Mouse (Mus musculus): ENCODE results near the gene Ccdc155. TPM values are rescaled to one million over a fixed set of nuclear protein-coding genes. Genes with fewer than 3 reads are reported as not detected.
"Not testable (repeated sequence)": the region's sequence is repeated elsewhere in the genome, so short reads cannot be mapped to it uniquely, and the experiment has no call there.

Gene Ccdc155
- polyA plus RNA-seq, 1 experiment from 2014 or later = not detected

- Histone ChIP-seq H3K27me3 (ENCODE audit: control insufficient read depth, insufficient read depth, low read depth, low read length) (peaks cover 72% of the 10 kb centered on the region), H3K9ac (ENCODE audit: low read depth, low read length) (no peak overlapping the region), H3K4me2 (ENCODE audit: low read depth, low read length) (no peak overlapping the region), H3K4me1 (ENCODE audit: control insufficient read depth, low read depth, low read length) (no peaks in the 10 kb centered on the region), H3K27ac (ENCODE audit: low read length) (no peak overlapping the region), H3K9me3 (replicated peaks; ENCODE audit: control insufficient read depth, low read length) (no peaks in the 10 kb centered on the region; the same call in 1 of the 2 replicates), H3K4me3 (ENCODE audit: low read depth, low read length) (no peak overlapping the region), H3K36me3 (ENCODE audit: control insufficient read depth, insufficient read depth) (no peaks in the 10 kb centered on the region)
- WGBS (ENCODE audit: insufficient replicate concordance) = 3% methylated on average over 23 of the region's 23 CpGs
- no peak for ATAC-seq (ENCODE audit: low read depth)
Measured at GRCm38 (mm10) chr7:45175929-45176328, 28.8 kb downstream of the Ccdc155 start.

DNA sequence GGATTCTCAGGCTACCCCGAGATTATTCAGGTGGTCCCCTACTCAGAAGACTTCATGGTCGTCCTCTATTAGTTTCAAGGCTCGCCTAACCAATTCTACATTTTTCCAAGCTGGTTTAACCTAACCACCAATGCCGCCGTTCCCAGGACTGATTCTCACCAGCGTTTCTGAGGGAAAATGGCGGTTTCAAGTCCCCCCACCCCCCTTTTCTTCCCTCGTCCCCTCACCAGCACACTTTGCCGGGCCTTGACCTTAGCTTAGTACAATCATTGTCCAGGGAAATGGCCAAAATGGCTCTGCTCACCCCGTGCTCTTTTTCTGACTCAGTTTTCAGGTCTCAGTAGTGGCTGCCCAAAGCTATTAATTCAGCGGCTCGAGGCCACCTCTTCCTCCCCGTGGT lies 29.3 kb downstream of the Ccdc155 start:
- no peak overlapping the region for H3K9ac ChIP-seq (ENCODE audit: low read depth, low read length)
- H3K36me3 ChIP-seq (ENCODE audit: control insufficient read depth, insufficient read depth) = no peaks in the 10 kb centered on the region
- no peak overlapping the region for H3K4me2 ChIP-seq (ENCODE audit: low read depth, low read length)
- WGBS (ENCODE audit: insufficient replicate concordance) = 1% methylated on average over 13 of the region's 13 CpGs
- H3K4me3 ChIP-seq (ENCODE audit: low read depth, low read length) = no peak overlapping the region
- peaks cover 70% of the 10 kb centered on the region for H3K27me3 ChIP-seq (ENCODE audit: control insufficient read depth, insufficient read depth, low read depth, low read length)
- H3K27ac ChIP-seq (ENCODE audit: low read length) = no peak overlapping the region
- H3K4me1 ChIP-seq (ENCODE audit: control insufficient read depth, low read depth, low read length) = no peaks in the 10 kb centered on the region
- ATAC-seq (ENCODE audit: low read depth) = no peak
- no peaks in the 10 kb centered on the region; the same call in 1 of the 2 replicates for H3K9me3 ChIP-seq (replicated peaks; ENCODE audit: control insufficient read depth, low read length)

GRCm38 (mm10) chr7:45174567-45175280 lies 30.0 kb downstream of the Ccdc155 start:
- no peak overlapping the region for H3K4me2 ChIP-seq (ENCODE audit: low read depth, low read length)
- WGBS (ENCODE audit: insufficient replicate concordance) = 4% methylated on average over 29 of the region's 29 CpGs
- no peak overlapping the region for H3K27ac ChIP-seq (ENCODE audit: low read length)
- no peaks in the 10 kb centered on the region for H3K4me1 ChIP-seq (ENCODE audit: control insufficient read depth, low read depth, low read length)
- H3K36me3 ChIP-seq (ENCODE audit: control insufficient read depth, insufficient read depth) = no peaks in the 10 kb centered on the region
- H3K27me3 ChIP-seq (ENCODE audit: control insufficient read depth, insufficient read depth, low read depth, low read length) = peaks cover 63% of the 10 kb centered on the region
- no peak overlapping the region for H3K9ac ChIP-seq (ENCODE audit: low read depth, low read length)
- H3K9me3 ChIP-seq (replicated peaks; ENCODE audit: control insufficient read depth, low read length) = peaks cover under 1% of the 10 kb centered on the region
- no peak overlapping the region for H3K4me3 ChIP-seq (ENCODE audit: low read depth, low read length)
- ATAC-seq (ENCODE audit: low read depth) = no peak

- 67% methylated on average over 1 of the region's 1 CpGs for WGBS (ENCODE audit: insufficient replicate concordance)
- peaks cover 61% of the 10 kb centered on the region for H3K27me3 ChIP-seq (ENCODE audit: control insufficient read depth, insufficient read depth, low read depth, low read length)
- not testable (repeated sequence) for H3K4me3 ChIP-seq (ENCODE audit: low read depth, low read length); ATAC-seq (ENCODE audit: low read depth); H3K27ac ChIP-seq (ENCODE audit: low read length); H3K4me1 ChIP-seq (ENCODE audit: control insufficient read depth, low read depth, low read length); H3K9me3 ChIP-seq (replicated peaks; ENCODE audit: control insufficient read depth, low read length); H3K9ac ChIP-seq (ENCODE audit: low read depth, low read length); H3K4me2 ChIP-seq (ENCODE audit: low read depth, low read length); H3K36me3 ChIP-seq (ENCODE audit: control insufficient read depth, insufficient read depth)
Measured at GRCm38 (mm10) chr7:45173772-45174171, 30.9 kb downstream of the Ccdc155 start.

GRCm38 (mm10) chr7:45172974-45173373 lies 31.7 kb downstream of the Ccdc155 start:
- H3K4me1 ChIP-seq (ENCODE audit: control insufficient read depth, low read depth, low read length) = no peaks in the 10 kb centered on the region
- no peak overlapping the region for H3K4me3 ChIP-seq (ENCODE audit: low read depth, low read length)
- WGBS (ENCODE audit: insufficient replicate concordance) = 46% methylated on average over 7 of the region's 7 CpGs
- no peak overlapping the region for H3K27ac ChIP-seq (ENCODE audit: low read length)
- no peak overlapping the region for H3K9ac ChIP-seq (ENCODE audit: low read depth, low read length)
- H3K36me3 ChIP-seq (ENCODE audit: control insufficient read depth, insufficient read depth) = no peaks in the 10 kb centered on the region
- ATAC-seq (ENCODE audit: low read depth) = no peak
- H3K4me2 ChIP-seq (ENCODE audit: low read depth, low read length) = no peak overlapping the region
- H3K27me3 ChIP-seq (ENCODE audit: control insufficient read depth, insufficient read depth, low read depth, low read length) = peaks cover 61% of the 10 kb centered on the region
- H3K9me3 ChIP-seq (replicated peaks; ENCODE audit: control insufficient read depth, low read length) = peaks cover 6% of the 10 kb centered on the region

DNA sequence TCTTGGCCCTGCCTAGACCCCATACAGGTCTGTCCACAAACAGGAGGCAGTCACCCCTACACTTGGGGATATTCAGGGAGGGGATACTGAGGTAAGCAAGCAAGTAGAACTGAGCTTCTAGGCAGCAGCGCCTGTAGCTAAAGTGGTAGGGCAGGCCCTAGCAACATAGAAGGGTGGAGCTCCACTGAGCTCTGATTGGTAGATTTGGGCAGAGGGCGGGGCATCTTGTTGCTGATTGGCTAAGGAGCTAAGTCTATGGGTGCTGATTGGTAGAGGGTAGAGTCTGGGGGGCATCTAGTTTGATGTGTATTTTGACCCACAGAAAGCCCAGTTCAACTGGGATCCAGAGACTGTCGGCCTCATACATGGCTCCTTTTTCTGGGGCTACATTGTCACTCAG lies 35.2 kb downstream of the Ccdc155 start:
- Histone ChIP-seq H3K9me3 (replicated peaks; ENCODE audit: control insufficient read depth, low read length) (peaks cover 6% of the 10 kb centered on the region), H3K36me3 (ENCODE audit: control insufficient read depth, insufficient read depth) (no peaks in the 10 kb centered on the region), H3K4me3 (ENCODE audit: low read depth, low read length) (no peak overlapping the region), H3K9ac (ENCODE audit: low read depth, low read length) (no peak overlapping the region), H3K27ac (ENCODE audit: low read length) (no peak overlapping the region), H3K4me1 (ENCODE audit: control insufficient read depth, low read depth, low read length) (no peaks in the 10 kb centered on the region), H3K27me3 (ENCODE audit: control insufficient read depth, insufficient read depth, low read depth, low read length) (peaks cover 61% of the 10 kb centered on the region), H3K4me2 (ENCODE audit: low read depth, low read length) (no peak overlapping the region)
- no peak for ATAC-seq (ENCODE audit: low read depth)
- WGBS (ENCODE audit: insufficient replicate concordance) = 68% methylated on average over 3 of the region's 3 CpGs

DNA sequence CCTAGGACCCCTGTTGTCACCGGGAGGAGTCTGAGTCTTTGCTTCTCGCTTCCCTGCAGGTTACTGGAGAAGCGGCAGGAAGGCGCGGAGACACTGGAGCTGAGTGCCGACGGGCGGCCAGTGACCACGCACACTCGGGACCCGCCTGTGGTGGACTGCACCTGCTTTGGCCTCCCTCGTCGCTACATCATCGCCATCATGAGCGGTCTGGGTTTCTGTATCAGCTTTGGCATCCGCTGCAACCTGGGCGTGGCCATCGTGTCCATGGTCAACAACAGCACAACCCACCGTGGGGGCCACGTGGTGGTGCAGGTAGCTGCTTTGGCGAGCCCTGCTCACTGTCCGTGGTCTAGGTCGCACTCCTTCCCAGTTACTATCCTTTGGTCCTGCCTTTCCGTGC lies 36.0 kb downstream of the Ccdc155 start:
- Histone ChIP-seq H3K36me3 (ENCODE audit: control insufficient read depth, insufficient read depth) (no peaks in the 10 kb centered on the region), H3K27me3 (ENCODE audit: control insufficient read depth, insufficient read depth, low read depth, low read length) (peaks cover 62% of the 10 kb centered on the region), H3K27ac (ENCODE audit: low read length) (no peak overlapping the region), H3K4me2 (ENCODE audit: low read depth, low read length) (no peak overlapping the region), H3K4me1 (ENCODE audit: control insufficient read depth, low read depth, low read length) (peaks cover 3% of the 10 kb centered on the region), H3K4me3 (ENCODE audit: low read depth, low read length) (no peak overlapping the region), H3K9me3 (replicated peaks; ENCODE audit: control insufficient read depth, low read length) (peaks cover 6% of the 10 kb centered on the region), H3K9ac (ENCODE audit: low read depth, low read length) (no peak overlapping the region)
- 8% methylated on average over 24 of the region's 24 CpGs for WGBS (ENCODE audit: insufficient replicate concordance)
- no peak for ATAC-seq (ENCODE audit: low read depth)

DNA sequence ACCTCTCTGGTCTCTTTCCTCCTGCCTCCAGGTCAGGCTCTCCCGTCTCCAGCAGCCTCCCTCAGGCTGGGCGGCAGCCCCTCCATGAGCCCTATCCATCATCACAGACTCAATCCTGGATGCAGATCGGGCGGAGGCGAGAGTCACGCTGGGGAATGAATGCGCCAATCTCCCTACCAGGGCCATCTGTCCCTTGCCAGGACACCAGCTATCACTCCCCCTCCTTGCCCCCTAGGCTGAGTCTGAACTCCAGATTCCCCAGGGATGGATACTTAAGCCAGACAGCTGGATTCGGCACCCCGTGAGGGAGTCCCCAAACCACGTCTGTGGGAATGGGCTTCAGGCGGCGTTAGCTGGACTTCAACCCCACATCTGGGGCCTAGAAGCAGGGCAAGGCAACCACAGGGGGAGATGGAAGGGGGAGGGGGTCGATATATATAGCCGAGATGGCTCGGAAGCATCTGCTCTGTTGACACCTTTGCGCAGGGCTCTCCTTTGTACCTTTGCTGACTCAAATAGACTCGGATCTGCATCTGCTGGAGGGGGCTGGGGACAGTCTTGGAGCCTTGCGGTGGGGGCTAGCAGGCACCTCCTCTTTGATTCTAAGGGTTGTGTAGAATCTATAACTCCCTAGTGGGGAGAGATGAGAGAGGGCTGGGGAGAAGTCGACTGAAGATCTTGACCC lies 36.8 kb downstream of the Ccdc155 start:
- peaks cover 6% of the 10 kb centered on the region for H3K9me3 ChIP-seq (replicated peaks; ENCODE audit: control insufficient read depth, low read length)
- WGBS (ENCODE audit: insufficient replicate concordance) = 5% methylated on average over 19 of the region's 19 CpGs
- no peaks in the 10 kb centered on the region for H3K36me3 ChIP-seq (ENCODE audit: control insufficient read depth, insufficient read depth)
- no peak overlapping the region for H3K27ac ChIP-seq (ENCODE audit: low read length)
- no peak overlapping the region for H3K4me3 ChIP-seq (ENCODE audit: low read depth, low read length)
- H3K27me3 ChIP-seq (ENCODE audit: control insufficient read depth, insufficient read depth, low read depth, low read length) = peaks cover 69% of the 10 kb centered on the region
- no peak for ATAC-seq (ENCODE audit: low read depth)
- no peak overlapping the region for H3K4me2 ChIP-seq (ENCODE audit: low read depth, low read length)
- H3K4me1 ChIP-seq (ENCODE audit: control insufficient read depth, low read depth, low read length) = peaks cover 5% of the 10 kb centered on the region
- no peak overlapping the region for H3K9ac ChIP-seq (ENCODE audit: low read depth, low read length)

DNA sequence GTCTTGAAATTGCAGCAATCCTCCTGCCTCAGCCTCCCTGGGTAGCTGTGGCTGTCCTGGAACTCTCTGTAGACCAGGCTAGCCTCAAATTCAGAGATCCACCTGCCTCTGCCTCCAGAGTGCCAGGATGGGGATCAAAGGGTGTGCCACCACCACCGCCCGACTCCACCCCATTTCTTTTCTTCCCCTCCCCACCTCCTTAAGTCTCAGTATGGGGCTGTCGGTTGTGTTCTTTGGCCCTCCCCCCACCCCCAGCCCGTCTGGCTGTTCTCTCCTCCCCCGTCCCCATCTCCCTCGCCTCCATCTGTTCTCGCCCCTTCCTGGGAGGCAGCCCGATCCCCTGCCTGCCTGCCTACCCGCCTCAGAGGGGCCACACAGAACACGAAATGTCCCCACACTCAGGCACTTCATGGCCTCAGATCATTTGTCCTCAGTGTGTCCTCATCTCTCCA lies 37.7 kb downstream of the Ccdc155 start:
- no peaks in the 10 kb centered on the region for H3K36me3 ChIP-seq (ENCODE audit: control insufficient read depth, insufficient read depth)
- no peak overlapping the region for H3K9ac ChIP-seq (ENCODE audit: low read depth, low read length)
- H3K27ac ChIP-seq (ENCODE audit: low read length) = no peak overlapping the region
- no peak overlapping the region for H3K4me3 ChIP-seq (ENCODE audit: low read depth, low read length)
- peaks cover 77% of the 10 kb centered on the region for H3K27me3 ChIP-seq (ENCODE audit: control insufficient read depth, insufficient read depth, low read depth, low read length)
- H3K4me2 ChIP-seq (ENCODE audit: low read depth, low read length) = no peak overlapping the region
- WGBS (ENCODE audit: insufficient replicate concordance) = 21% methylated on average over 10 of the region's 10 CpGs
- H3K9me3 ChIP-seq (replicated peaks; ENCODE audit: control insufficient read depth, low read length) = peaks cover 6% of the 10 kb centered on the region
- peaks cover 10% of the 10 kb centered on the region for H3K4me1 ChIP-seq (ENCODE audit: control insufficient read depth, low read depth, low read length)
- no peak for ATAC-seq (ENCODE audit: low read depth)
